Mouse (Mus musculus) midbrain, embryonic 14.5 days (tissue): ENCODE data around the gene Nkx2-1. TPM values are rescaled to one million over a fixed set of nuclear protein-coding genes. Genes with fewer than 3 reads are reported as not detected.
A peak's percentile ranks its signal among the peaks of the same experiment; 100 is the strongest.

Experiments
- ATAC-seq: fragments of 200-750 bp; cut with Nextera tagmentation; 2 replicates; pipeline ENCODE4 v1.8.0; 2017; ENCODE audit warnings: moderate number of reproducible peaks, moderate library complexity; ENCODE audit not compliant: low FRiP score, low TSS enrichment
- DNase-seq: peaks from one replicate; pipeline ENCODE4 v3.0.0-alpha.2; 2015
- H3K27ac ChIP-seq: fragments of 300-500 bp; sonication (generic); replicated peaks from 2 replicates; pipeline ENCODE4 v1.5.1; 2014; ENCODE audit warnings: mild to moderate bottlenecking, low read depth, low read length, moderate library complexity
- H3K27me3 ChIP-seq: fragments of 300-500 bp; sonication (generic); 2 replicates; pipeline ENCODE4 v1.6.1; 2014; ENCODE audit warnings: low read length, control low read depth, mixed read lengths; ENCODE audit not compliant: control insufficient read depth, insufficient read depth
- H3K36me3 ChIP-seq: fragments of 300-500 bp; sonication (generic); 2 replicates; pipeline ENCODE4 v1.6.1; 2014; ENCODE audit warnings: low read length, control low read depth; ENCODE audit not compliant: control insufficient read depth, insufficient read depth
- H3K4me1 ChIP-seq: fragments of 300-500 bp; sonication (generic); 2 replicates; pipeline ENCODE4 v1.6.1; 2014; ENCODE audit warnings: mild to moderate bottlenecking, antibody characterized with exemption, low read length, control low read depth; ENCODE audit not compliant: control insufficient read depth, insufficient read depth
- H3K4me2 ChIP-seq: fragments of 300-500 bp; sonication (generic); 2 replicates; pipeline ENCODE4 v1.6.1; 2014; ENCODE audit warnings: mild to moderate bottlenecking, low read length, moderate library complexity
- H3K4me3 ChIP-seq: fragments of 300-500 bp; sonication (generic); replicated peaks from 2 replicates; pipeline ENCODE4 v1.5.1; 2014; ENCODE audit warnings: low read depth, low read length
- H3K9ac ChIP-seq: fragments of 300-500 bp; sonication (generic); replicated peaks from 2 replicates; pipeline ENCODE4 v1.6.1; 2014; ENCODE audit warnings: mild to moderate bottlenecking, low read length, moderate library complexity
- H3K9me3 ChIP-seq: fragments of 300-500 bp; sonication (generic); 2 replicates; pipeline ENCODE4 v1.6.1; 2016; ENCODE audit warnings: low read length, control low read depth, mixed read lengths; ENCODE audit not compliant: control insufficient read depth
- WGBS: fragments of 180-500 bp; shearing (Covaris S2); extraction: QIAGEN DNeasy Blood & Tissue Kit; methylation state at CpG from one replicate; pipeline ENCODE4 v1.1.7; 2014; 5-methylcytosine and 5-hydroxymethylcytosine counted together
- polyA plus RNA-seq: library from polyadenylated mRNA; unstranded; fragments of >200 nt; fragmentation: Nextera tagmentation; extraction: Ambion mirVana; gene quantifications from 2 replicates; pipeline ENCODE4 v1.2.1, GENCODE M21; 2014

The Nkx2-1 gene
- 0.24 TPM in 1 of 2 replicates, not detected in the other for polyA plus RNA-seq

DNA sequence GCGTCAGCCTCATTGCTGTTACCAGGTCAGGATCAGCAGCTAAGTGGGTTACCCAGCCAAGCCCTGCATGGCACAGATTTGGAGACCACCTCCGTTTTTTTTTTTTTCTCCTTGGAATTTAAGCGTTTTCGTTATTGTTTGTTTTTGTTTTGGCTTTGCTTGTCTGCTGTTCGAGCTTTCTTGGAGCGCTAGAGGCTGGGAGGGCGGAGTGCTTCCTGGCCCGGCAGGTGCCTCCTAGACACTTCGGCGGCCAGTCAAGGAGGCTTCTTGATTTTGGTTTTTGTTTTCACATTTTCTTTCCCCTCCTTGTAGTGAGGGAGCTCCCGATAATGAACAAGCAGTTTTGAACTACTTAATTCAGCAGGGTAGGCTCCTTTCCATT, at the start of gene Nkx2-1:
Nkx2-1 (minus strand) TSS at position 25 of the 382 bp plus-strand sequence.
- Histone ChIP-seq H3K27me3 (peaks cover 96% of the 10 kb centered on the region), H3K9me3 (no peaks in the 10 kb centered on the region), H3K9ac (no peak within 1 kb of the TSS), H3K4me1 (0 out of 2 replicates have a peak, but pooled peaks cover 6% of the 10 kb centered on the region), H3K4me2 (peak within 1 kb of the TSS; percentile 3; the same call in 1 of the 2 replicates), H3K4me3 (peak within 1 kb of the TSS; percentile 14), H3K36me3 (no peaks in the 10 kb centered on the region), H3K27ac (peak within 1 kb of the TSS; percentile 37; the same call in 1 of the 2 replicates)
- DNase-seq (no peak), ATAC-seq (no peak)
- under 1% methylated on average over 11 of the region's 11 CpGs for WGBS

DNA sequence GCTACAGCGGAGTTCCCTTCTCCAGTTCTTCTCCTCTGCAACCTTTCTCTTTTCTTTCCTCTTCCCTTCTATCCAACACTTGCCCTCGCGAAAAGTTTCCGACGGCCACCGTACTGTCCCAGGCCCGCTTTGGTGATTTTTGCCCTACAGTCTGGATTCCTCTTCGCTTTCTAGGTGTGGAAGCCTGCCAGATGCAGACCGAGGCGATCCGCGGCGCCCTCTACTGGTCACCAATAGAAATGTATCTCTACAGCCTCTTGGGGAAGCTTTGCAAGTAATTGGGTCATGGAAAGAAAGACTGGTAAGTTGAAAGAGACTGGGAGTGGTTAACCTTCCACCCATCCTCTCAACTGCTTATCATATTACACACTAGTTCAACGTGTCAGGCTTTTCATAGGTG, 4.4 kb upstream of the Nkx2-1 start:
- Histone ChIP-seq H3K27me3 (peaks cover 70% of the 10 kb centered on the region), H3K36me3 (no peaks in the 10 kb centered on the region), H3K4me1 (no peaks in the 10 kb centered on the region), H3K4me2 (0 out of 2 replicates have a peak overlapping the region, but pooled peaks have one; percentile 15), H3K9me3 (no peaks in the 10 kb centered on the region), H3K4me3 (no peak overlapping the region), H3K27ac (no peak overlapping the region), H3K9ac (no peak overlapping the region)
- WGBS: 2% methylated on average over 14 of the region's 14 CpGs
- peak; percentile 35; the same call in 1 of the 2 replicates for ATAC-seq
- peak; percentile 86 for DNase-seq

DNA sequence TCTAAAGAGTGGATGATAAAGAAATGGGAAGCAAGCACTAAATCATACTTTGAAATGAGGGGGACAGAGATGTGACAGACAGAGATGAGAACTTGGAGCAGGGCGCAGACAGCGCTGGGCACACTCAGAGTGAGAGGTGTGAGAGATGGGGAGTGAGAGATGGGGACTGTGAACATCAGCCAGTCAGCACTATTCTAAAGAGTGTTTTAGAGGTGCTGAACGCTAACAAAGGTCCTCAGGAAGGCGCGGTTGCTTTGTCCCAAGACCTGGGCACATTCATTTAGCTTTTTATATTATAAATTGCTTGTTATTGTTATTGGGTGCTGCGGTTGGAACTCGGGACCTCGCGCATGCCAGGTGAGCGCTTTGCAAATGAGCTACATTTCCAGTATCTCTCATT, 3.9 kb upstream of the Nkx2-1 start:
- H3K4me1 ChIP-seq: no peaks in the 10 kb centered on the region
- no peaks in the 10 kb centered on the region for H3K9me3 ChIP-seq
- H3K4me2 ChIP-seq: no peak overlapping the region
- peaks cover 75% of the 10 kb centered on the region for H3K27me3 ChIP-seq
- no peak for ATAC-seq
- no peak for DNase-seq
- WGBS: 2% methylated on average over 10 of the region's 10 CpGs
- H3K4me3 ChIP-seq: no peak overlapping the region
- H3K9ac ChIP-seq: no peak overlapping the region
- no peaks in the 10 kb centered on the region for H3K36me3 ChIP-seq
- H3K27ac ChIP-seq: no peak overlapping the region

DNA sequence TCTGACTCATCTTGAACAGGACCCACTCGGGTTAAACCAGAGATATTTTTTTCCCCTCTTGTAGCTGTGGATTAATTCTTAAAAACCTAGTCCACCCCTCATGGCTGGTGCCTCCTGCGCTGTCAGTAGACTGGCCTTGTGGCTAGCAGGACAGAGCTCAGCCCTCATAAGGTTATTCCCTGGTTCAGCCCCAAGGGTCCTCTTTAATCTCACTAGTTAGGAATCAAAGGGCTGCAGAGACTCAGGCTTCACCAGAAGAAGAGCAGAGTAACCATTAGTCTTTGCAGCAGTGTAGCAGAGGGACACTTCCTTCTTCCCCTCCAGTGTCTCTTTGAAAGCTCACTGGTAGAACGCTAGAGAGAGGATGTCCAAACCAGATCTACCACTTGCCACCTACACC, 1.9 kb upstream of the Nkx2-1 start:
- peaks cover 89% of the 10 kb centered on the region for H3K27me3 ChIP-seq
- no peaks in the 10 kb centered on the region for H3K36me3 ChIP-seq
- 4% methylated on average over 3 of the region's 3 CpGs for WGBS
- no peak overlapping the region for H3K27ac ChIP-seq
- ATAC-seq (no peak), DNase-seq (no peak)
- no peak overlapping the region for H3K9ac ChIP-seq
- no peak overlapping the region for H3K4me2 ChIP-seq
- H3K4me1 ChIP-seq: 0 out of 2 replicates have a peak, but pooled peaks cover 6% of the 10 kb centered on the region
- no peaks in the 10 kb centered on the region for H3K9me3 ChIP-seq
- H3K4me3 ChIP-seq: no peak overlapping the region

DNA sequence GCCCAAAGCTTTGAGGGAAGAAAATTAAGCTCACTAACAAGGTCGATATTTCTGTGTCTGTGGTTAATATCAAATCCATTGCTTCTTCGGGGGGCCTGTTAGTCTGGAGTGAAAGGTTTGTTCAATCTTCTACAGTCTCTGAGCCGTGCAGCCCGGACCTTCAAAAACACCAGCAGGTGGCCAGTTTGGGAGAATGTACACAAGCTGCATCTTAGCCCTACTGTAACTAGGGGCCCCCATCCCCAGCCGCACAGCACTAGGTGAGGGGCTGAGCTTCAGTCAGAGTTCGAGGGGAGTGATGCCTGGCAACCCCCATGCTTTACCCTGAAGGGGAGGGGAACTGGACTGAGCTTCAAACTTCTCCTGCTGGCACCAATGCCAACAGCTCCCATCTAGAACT, 1.2 kb upstream of the Nkx2-1 start:
- Histone ChIP-seq H3K27me3 (peaks cover 95% of the 10 kb centered on the region), H3K4me1 (0 out of 2 replicates have a peak, but pooled peaks cover 6% of the 10 kb centered on the region), H3K4me2 (no peak overlapping the region), H3K36me3 (no peaks in the 10 kb centered on the region), H3K9me3 (no peaks in the 10 kb centered on the region), H3K27ac (no peak overlapping the region), H3K9ac (no peak overlapping the region), H3K4me3 (no peak overlapping the region)
- DNase-seq: no peak
- ATAC-seq: no peak
- WGBS: 3% methylated on average over 6 of the region's 6 CpGs

DNA sequence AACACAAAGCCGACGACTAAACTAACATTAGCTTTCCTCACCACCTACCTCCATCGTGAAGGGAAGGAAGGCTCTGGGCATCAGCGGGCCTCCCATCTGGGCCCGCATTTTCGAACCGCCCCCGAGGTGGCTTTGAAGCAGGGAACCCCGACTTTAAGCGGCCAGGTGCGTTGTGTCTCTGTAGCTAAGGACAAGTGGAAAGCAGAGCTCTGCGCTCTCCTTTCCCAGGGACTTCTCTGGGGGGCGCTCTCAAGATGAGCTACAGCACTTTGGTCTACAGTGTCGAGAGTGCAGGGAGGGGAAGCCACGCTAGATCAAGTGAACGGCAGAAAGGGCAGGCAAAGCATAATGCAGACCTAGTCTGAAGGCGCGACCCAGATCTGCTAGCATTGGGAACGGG, 634 bp upstream of the Nkx2-1 start:
- no peak overlapping the region for H3K27ac ChIP-seq
- under 1% methylated on average over 19 of the region's 19 CpGs for WGBS
- no peak overlapping the region for H3K4me2 ChIP-seq
- no peak for ATAC-seq
- H3K4me3 ChIP-seq: no peak overlapping the region
- no peak overlapping the region for H3K9ac ChIP-seq
- H3K36me3 ChIP-seq: no peaks in the 10 kb centered on the region
- peaks cover 96% of the 10 kb centered on the region for H3K27me3 ChIP-seq
- DNase-seq: no peak
- H3K4me1 ChIP-seq: 0 out of 2 replicates have a peak, but pooled peaks cover 6% of the 10 kb centered on the region
- no peaks in the 10 kb centered on the region for H3K9me3 ChIP-seq

DNA sequence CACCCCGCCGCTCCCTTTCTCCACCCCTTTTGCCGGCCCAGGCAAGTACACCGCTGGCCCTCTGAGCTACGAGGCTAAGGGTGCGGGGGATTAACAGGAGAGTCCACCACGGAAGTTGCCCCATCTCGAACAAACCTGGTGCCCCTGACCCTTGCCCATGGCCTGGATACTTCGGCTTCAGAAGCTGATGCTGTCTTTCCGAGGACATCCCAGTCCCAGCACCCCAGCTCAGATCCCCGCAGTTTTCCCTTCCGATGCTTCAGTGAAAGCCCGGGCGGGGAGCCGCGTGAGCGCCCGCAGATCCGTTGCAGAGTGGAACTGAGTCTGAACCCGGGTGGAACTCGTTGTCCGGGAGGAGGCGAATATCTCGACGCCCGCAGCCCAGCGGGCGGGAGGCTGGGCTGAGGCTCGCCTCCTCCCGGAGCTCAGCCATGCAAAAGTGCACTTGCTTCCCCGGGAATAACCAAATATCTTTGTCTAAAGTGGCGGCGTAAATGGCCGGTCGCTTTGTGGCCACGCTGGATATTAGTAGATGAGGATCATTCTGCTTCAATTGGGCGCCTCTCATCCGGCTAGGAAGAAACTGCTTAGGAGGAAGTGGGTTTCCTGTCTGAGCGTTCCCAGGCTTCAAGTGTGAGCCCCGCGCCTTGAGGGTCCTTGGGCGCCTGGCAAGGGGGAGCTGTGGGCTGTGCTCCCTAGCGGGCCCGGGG, 379 bp downstream of the Nkx2-1 start:
- H3K9me3 ChIP-seq: no peaks in the 10 kb centered on the region
- H3K4me2 ChIP-seq: 0 out of 2 replicates have a peak overlapping the region, but pooled peaks have one; percentile 3
- no peaks in the 10 kb centered on the region for H3K36me3 ChIP-seq
- 0 out of 2 replicates have a peak, but pooled peaks cover 6% of the 10 kb centered on the region for H3K4me1 ChIP-seq
- H3K9ac ChIP-seq: no peak overlapping the region
- ATAC-seq: no peak
- H3K27ac ChIP-seq: 0 out of 2 replicates have a peak overlapping the region, but pooled peaks have one; percentile 8
- under 1% methylated on average over 44 of the region's 44 CpGs for WGBS
- H3K4me3 ChIP-seq: peak overlapping the region; percentile 14
- peak; percentile 52 for DNase-seq
- H3K27me3 ChIP-seq: peaks cover 96% of the 10 kb centered on the region

DNA sequence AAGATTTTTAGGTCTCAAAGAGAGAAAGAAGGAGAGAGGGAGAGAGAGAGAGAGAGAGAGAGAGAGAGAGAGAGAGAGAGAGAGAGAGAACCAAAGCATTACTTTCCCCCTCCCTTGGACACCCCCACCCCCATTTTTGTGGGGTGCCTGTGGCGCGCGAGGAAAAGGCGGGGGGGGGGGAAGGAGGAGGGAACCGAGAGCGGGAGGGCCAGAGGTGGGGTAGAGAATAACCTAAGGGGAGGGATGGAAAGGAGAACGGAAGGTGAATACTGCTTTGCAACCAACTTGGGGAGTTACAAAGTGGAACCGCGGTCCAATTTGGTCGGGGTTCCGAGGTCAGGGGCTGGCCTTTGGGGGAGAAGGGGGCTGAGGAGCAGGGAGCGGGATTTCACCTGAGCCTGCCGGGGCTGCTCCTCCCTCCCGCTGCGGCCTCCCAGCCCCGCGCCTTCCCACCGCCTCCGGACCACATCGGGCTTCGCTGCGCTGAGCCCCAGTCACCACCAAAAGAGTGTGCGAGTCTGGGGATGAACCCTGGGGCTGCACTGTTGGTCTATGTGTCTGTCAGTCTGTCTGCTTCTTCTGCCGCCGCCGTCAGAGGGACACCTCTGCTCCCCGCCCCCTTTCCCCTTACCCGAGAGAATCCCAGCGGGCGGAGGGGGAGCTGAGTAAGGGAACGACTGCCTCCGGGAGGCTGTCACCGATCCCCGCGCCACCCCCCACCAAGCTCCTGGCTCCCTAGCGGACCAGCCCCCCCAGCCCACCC, 1.1 kb downstream of the Nkx2-1 start:
- 0 out of 2 replicates have a peak, but pooled peaks cover 6% of the 10 kb centered on the region for H3K4me1 ChIP-seq
- no peaks in the 10 kb centered on the region for H3K9me3 ChIP-seq
- H3K4me2 ChIP-seq: peak overlapping the region; percentile 8; the same call in 1 of the 2 replicates
- peak overlapping the region; percentile 37; the same call in 1 of the 2 replicates for H3K27ac ChIP-seq
- ATAC-seq (no peak), DNase-seq (no peak)
- H3K27me3 ChIP-seq: peaks cover 96% of the 10 kb centered on the region
- no peak overlapping the region for H3K9ac ChIP-seq
- H3K36me3 ChIP-seq: no peaks in the 10 kb centered on the region
- WGBS: 1% methylated on average over 31 of the region's 36 CpGs
- H3K4me3 ChIP-seq: peak overlapping the region; percentile 14
